Mouse (Mus musculus) forebrain, embryonic 10.5 days (tissue): ENCODE data around the gene Hbq1a. TPM values are rescaled to one million over a fixed set of nuclear protein-coding genes. Genes with fewer than 3 reads are reported as not detected.

Source experiments
- DNase-seq: peaks from one replicate; pipeline ENCODE4 v3.0.0-alpha.2; 2017; ENCODE audit warnings: low spot score; ENCODE audit errors: extremely low spot score
- H3K27ac ChIP-seq: fragments of 300-500 bp; sonication (generic); 2 replicates; pipeline ENCODE4 v1.5.1; 2016; ENCODE audit warnings: mild to moderate bottlenecking
- H3K27me3 ChIP-seq: fragments of 300-500 bp; sonication (generic); 2 replicates; pipeline ENCODE4 v1.6.1; 2016; ENCODE audit warnings: mild to moderate bottlenecking; ENCODE audit not compliant: poor library complexity, severe bottlenecking
- H3K36me3 ChIP-seq: fragments of 300-500 bp; sonication (generic); replicated peaks from 2 replicates; pipeline ENCODE4 v1.6.1; 2016; ENCODE audit warnings: mild to moderate bottlenecking, moderate library complexity
- H3K4me1 ChIP-seq: fragments of 300-500 bp; sonication (generic); 2 replicates; pipeline ENCODE4 v1.6.1; 2016
- H3K4me3 ChIP-seq: fragments of 300-500 bp; sonication (generic); 2 replicates; pipeline ENCODE4 v1.5.1; 2016; ENCODE audit warnings: mild to moderate bottlenecking, moderate library complexity
- H3K9me3 ChIP-seq: fragments of 300-500 bp; sonication (generic); 2 replicates; pipeline ENCODE4 v1.6.1; 2016; ENCODE audit warnings: mild to moderate bottlenecking, moderate library complexity
- WGBS: fragments of 180-500 bp; shearing (Covaris S2); methylation state at CpG from one replicate; pipeline ENCODE4 v1.1.7; 2016; 5-methylcytosine and 5-hydroxymethylcytosine counted together
- polyA plus RNA-seq: library from polyadenylated mRNA; unstranded; fragments of >200 nt; fragmentation: Nextera tagmentation; extraction: Ambion mirVana; gene quantifications from 2 replicates; pipeline ENCODE4 v1.2.1, GENCODE M21; 2016

Hbq1a gene
- polyA plus RNA-seq, 1 experiment from 2014 or later = not detected

DNA sequence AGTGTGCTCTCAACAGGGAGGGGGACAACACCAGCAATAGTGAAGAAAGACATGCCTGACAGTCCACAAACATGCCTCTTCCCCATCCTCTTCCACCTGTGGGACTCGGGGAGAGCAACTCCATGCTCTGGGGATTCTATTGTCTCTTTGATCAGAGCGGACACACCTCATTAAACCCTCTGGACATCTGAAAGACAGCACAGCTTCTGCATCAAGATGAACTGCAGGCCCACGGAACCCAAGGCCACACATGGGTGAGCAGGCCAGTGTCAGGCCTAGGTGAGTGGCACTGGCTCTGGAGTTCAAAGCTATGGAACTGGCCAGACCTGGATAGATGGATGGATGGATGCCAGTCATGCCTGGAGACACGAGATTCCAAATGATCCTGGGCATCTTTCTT is 9.6 kb downstream of the Hbq1a start:
- H3K4me3 ChIP-seq = no peak overlapping the region
- 0 out of 2 replicates have a peak, but pooled peaks cover 5% of the 10 kb centered on the region for H3K4me1 ChIP-seq
- 57% methylated on average over 4 of the region's 4 CpGs for WGBS
- H3K36me3 ChIP-seq = no peaks in the 10 kb centered on the region
- H3K9me3 ChIP-seq = no peaks in the 10 kb centered on the region
- no peak overlapping the region for H3K27ac ChIP-seq
- DNase-seq = no peak
- no peaks in the 10 kb centered on the region for H3K27me3 ChIP-seq

- no peak for DNase-seq
- WGBS = 67% methylated on average over 3 of the region's 3 CpGs
- H3K27ac ChIP-seq = no peak overlapping the region
These were observed 10.1 kb downstream of the Hbq1a start for GRCm38 (mm10) chr11:32309928-32310327.

GRCm38 (mm10) chr11:32316009-32316408 is 16.1 kb downstream of the Hbq1a start:
- Histone ChIP-seq H3K36me3 (no peaks in the 10 kb centered on the region), H3K9me3 (no peaks in the 10 kb centered on the region), H3K27me3 (no peaks in the 10 kb centered on the region), H3K4me3 (no peak overlapping the region), H3K27ac (no peak overlapping the region), H3K4me1 (peaks cover 6% of the 10 kb centered on the region; the same call in 1 of the 2 replicates)
- 86% methylated on average over 3 of the region's 3 CpGs for WGBS
- DNase-seq = no peak

More at GRCm38 (mm10) chr11:32309928-32310327, 10.1 kb downstream of the Hbq1a start:
- no peak overlapping the region for H3K4me3 ChIP-seq
- 0 out of 2 replicates have a peak, but pooled peaks cover 5% of the 10 kb centered on the region for H3K4me1 ChIP-seq
- H3K9me3 ChIP-seq = no peaks in the 10 kb centered on the region
- no peaks in the 10 kb centered on the region for H3K36me3 ChIP-seq
- H3K27me3 ChIP-seq = no peaks in the 10 kb centered on the region

GRCm38 (mm10) chr11:32320507-32321195 is 20.8 kb downstream of the Hbq1a start:
- H3K9me3 ChIP-seq = no peaks in the 10 kb centered on the region
- H3K27me3 ChIP-seq = no peaks in the 10 kb centered on the region
- no peak overlapping the region for H3K27ac ChIP-seq
- no peak overlapping the region for H3K4me3 ChIP-seq
- peaks cover 16% of the 10 kb centered on the region; the same call in 1 of the 2 replicates for H3K4me1 ChIP-seq
- no peaks in the 10 kb centered on the region for H3K36me3 ChIP-seq
- 73% methylated on average over 11 of the region's 11 CpGs for WGBS
- DNase-seq = no peak

- Histone ChIP-seq H3K27ac (no peak overlapping the region), H3K4me1 (peaks cover 16% of the 10 kb centered on the region; the same call in 1 of the 2 replicates), H3K27me3 (0 out of 2 replicates have a peak, but pooled peaks cover 4% of the 10 kb centered on the region), H3K9me3 (no peaks in the 10 kb centered on the region), H3K36me3 (no peaks in the 10 kb centered on the region), H3K4me3 (no peak overlapping the region)
- peak; percentile 60 for DNase-seq
- 45% methylated on average over 8 of the region's 8 CpGs for WGBS
These were observed 21.3 kb downstream of the Hbq1a start for GRCm38 (mm10) chr11:32321196-32321565.

- Histone ChIP-seq H3K4me1 (peaks cover 16% of the 10 kb centered on the region; the same call in 1 of the 2 replicates), H3K36me3 (no peaks in the 10 kb centered on the region), H3K27me3 (0 out of 2 replicates have a peak, but pooled peaks cover 5% of the 10 kb centered on the region), H3K4me3 (peak overlapping the region; percentile 22; the same call in 1 of the 2 replicates), H3K9me3 (no peaks in the 10 kb centered on the region), H3K27ac (0 out of 2 replicates have a peak overlapping the region, but pooled peaks have one; percentile 9)
- peak; percentile 92 for DNase-seq
- WGBS = 14% methylated on average over 15 of the region's 15 CpGs
These were observed 24.7 kb downstream of the Hbq1a start for GRCm38 (mm10) chr11:32324609-32325008.

DNA sequence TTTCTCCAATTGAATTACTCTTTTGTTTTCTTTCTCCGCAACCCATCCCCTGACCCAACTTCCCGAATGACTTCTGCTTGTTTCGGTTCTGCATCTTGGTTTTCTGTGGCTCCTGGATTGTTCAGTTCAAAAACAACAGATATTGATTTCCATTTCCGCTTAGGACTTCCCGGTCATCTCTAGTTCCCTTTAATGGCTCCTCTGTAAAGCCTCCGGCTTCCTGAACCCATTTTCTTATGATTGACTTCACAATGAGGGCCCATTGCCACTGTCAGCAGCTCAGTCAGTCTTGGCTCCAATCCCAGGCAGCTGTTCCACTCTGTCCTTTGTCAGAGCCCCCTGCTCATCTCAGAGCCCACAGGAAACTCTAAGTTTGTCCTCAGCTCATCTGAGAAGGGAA is 31.2 kb downstream of the Hbq1a start:
- Histone ChIP-seq H3K9me3 (no peaks in the 10 kb centered on the region), H3K27ac (no peak overlapping the region), H3K4me3 (no peak overlapping the region), H3K4me1 (0 out of 2 replicates have a peak, but pooled peaks cover 5% of the 10 kb centered on the region), H3K27me3 (0 out of 2 replicates have a peak, but pooled peaks cover 1% of the 10 kb centered on the region), H3K36me3 (no peaks in the 10 kb centered on the region)
- 74% methylated on average over 6 of the region's 6 CpGs for WGBS
- DNase-seq = no peak

DNA sequence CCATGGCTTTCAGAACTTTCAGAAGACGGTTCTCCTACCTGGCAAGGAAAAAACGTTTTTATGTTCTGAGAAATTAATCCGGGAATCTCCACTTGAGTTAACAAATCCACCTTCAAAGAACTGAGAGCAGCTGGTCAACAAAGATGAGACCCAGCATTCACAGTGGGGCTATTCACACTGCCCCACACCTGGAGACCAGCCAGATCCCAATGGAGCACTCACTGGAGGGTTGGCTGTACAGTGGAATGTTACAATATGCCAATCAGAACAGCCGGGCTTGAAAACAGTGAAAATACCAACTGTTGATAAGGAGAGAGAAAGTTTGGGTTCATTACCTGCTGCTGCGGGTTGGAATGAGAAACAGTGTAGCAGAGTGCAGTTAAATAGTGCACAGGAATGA is 32.0 kb downstream of the Hbq1a start:
- no peak overlapping the region for H3K4me3 ChIP-seq
- WGBS = 78% methylated on average over 5 of the region's 5 CpGs
- H3K9me3 ChIP-seq = peaks cover 3% of the 10 kb centered on the region; the same call in 1 of the 2 replicates
- H3K36me3 ChIP-seq = no peaks in the 10 kb centered on the region
- DNase-seq = no peak
- no peaks in the 10 kb centered on the region for H3K27me3 ChIP-seq
- H3K27ac ChIP-seq = no peak overlapping the region
- H3K4me1 ChIP-seq = 0 out of 2 replicates have a peak, but pooled peaks cover 5% of the 10 kb centered on the region

GRCm38 (mm10) chr11:32333235-32333634 is 33.4 kb downstream of the Hbq1a start:
- Histone ChIP-seq H3K27me3 (no peaks in the 10 kb centered on the region), H3K36me3 (no peaks in the 10 kb centered on the region), H3K4me3 (no peak overlapping the region), H3K9me3 (peaks cover 6% of the 10 kb centered on the region; the same call in 1 of the 2 replicates), H3K4me1 (0 out of 2 replicates have a peak, but pooled peaks cover 5% of the 10 kb centered on the region), H3K27ac (no peak overlapping the region)
- WGBS = 92% methylated on average over 2 of the region's 2 CpGs
- DNase-seq = no peak

DNA sequence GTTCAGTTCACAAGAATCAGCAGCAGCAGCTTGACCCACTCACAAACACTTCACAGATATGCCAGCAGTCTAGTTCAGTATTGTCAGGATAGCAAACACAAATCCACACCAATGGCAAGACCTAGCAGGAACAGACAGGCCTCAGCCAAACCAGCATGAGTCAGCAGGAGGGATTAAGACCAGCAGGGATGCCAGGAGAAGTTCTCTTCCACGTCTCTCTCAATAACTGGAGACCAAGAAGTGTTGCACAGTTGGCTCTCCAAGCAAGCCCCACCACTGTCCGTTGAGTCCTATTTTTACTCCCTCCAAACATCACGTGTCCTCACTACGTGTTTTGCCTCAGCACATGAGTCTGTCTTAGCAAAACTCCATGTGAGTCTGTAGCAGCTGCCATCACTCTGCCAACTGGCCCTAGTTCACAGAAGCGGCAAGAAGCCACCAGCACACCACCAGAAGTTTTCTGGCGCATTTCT is 36.6 kb downstream of the Hbq1a start:
- Histone ChIP-seq H3K4me3 (no peak overlapping the region), H3K9me3 (peaks cover 6% of the 10 kb centered on the region; the same call in 1 of the 2 replicates), H3K27me3 (no peaks in the 10 kb centered on the region), H3K36me3 (no peaks in the 10 kb centered on the region), H3K27ac (no peak overlapping the region), H3K4me1 (peaks cover 12% of the 10 kb centered on the region)
- 82% methylated on average over 6 of the region's 6 CpGs for WGBS
- DNase-seq = no peak

DNA sequence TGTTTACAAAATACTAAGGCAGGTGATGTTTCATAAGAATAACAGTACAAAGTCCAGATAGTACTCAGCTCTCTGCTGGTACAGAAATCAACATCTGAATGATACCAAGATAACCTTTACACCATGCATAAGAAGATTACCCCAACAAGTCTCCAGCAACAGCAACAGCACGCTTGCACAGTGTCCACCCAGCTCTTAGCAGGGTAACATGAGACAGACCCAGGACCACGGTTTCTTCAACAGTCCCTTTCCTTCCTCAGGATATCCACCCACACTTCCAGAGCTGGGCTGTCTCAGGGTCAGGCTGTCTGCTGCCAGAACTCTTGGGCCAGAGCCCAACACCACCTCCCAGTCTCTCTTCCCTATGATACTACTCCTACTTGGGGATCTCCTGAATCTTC is 39.3 kb downstream of the Hbq1a start:
- no peak overlapping the region for H3K4me3 ChIP-seq
- H3K36me3 ChIP-seq = no peaks in the 10 kb centered on the region
- H3K27ac ChIP-seq = no peak overlapping the region
- H3K9me3 ChIP-seq = peaks cover 6% of the 10 kb centered on the region; the same call in 1 of the 2 replicates
- 71% methylated on average over 2 of the region's 2 CpGs for WGBS
- no peak for DNase-seq
- H3K4me1 ChIP-seq = peaks cover 12% of the 10 kb centered on the region
- H3K27me3 ChIP-seq = no peaks in the 10 kb centered on the region

DNA sequence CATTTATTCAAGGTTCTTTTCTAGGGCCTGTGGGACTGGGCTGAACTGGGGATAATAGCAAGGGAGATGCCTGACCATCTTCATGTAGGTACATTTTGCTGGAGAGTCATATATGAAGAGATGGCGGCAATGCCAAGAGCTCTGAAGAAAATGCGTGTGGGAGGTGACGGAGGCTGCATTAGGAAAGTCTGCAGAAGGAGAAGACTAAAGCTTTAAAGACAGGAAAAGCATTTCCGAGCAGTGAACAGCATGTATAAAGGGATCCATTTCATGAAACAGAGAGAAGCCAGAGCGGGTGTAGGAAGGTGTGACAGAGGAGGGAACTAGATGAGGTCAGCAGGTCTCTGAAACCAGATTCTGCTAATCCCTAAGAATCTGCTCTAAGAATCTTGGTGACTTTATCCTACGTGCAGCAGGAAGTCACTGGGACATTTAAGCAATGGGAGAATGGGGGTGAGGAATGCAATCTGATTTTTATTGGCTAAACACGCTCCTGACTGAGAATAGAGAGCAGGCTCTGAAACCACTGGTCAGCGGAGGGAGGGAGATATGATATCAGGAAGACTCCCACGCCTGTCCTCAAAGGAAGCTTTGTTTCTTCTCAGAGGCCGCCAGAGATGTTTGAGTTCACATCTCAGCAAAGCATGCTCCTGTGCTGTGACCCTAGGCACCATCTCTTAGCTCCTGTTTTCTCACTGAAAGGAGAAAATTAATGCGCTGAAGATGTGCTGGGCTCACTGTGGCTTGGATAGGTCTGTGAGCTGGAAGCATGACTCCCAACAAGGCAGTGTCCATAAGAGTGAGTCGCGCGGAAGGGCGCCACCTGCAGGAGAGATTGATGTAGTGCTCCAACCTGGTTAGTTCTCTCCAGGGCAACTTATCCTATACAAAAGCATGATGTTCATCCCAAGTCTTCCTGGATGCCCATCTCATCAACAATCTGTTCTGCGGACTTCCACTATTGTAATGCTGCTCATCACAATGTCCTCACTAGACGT is 40.9 kb downstream of the Hbq1a start:
- Histone ChIP-seq H3K27ac (no peak overlapping the region), H3K9me3 (peaks cover 6% of the 10 kb centered on the region; the same call in 1 of the 2 replicates), H3K36me3 (no peaks in the 10 kb centered on the region), H3K4me3 (no peak overlapping the region), H3K27me3 (no peaks in the 10 kb centered on the region), H3K4me1 (peaks cover 12% of the 10 kb centered on the region)
- DNase-seq = peak; percentile 76
- WGBS = 50% methylated on average over 17 of the region's 17 CpGs
